Mouse (Mus musculus) liver, embryonic 14.5 days (tissue): ENCODE results near the gene Ppp2r5b. TPM values are rescaled to one million over a fixed set of nuclear protein-coding genes. Genes with fewer than 3 reads are reported as not detected.

Experiments
- ATAC-seq: fragments of 200-750 bp; cut with Nextera tagmentation; 2 replicates; pipeline ENCODE4 v1.8.0; 2017; ENCODE audit warnings: moderate number of reproducible peaks, mild to moderate bottlenecking, moderate library complexity; ENCODE audit not compliant: insufficient read depth
- DNase-seq, 3 experiments: peaks; one replicate each; pipeline ENCODE4 v3.0.0-alpha.2; 2012 to 2013; ENCODE audit warnings: low read depth in 3 of 3, low spot score in 3 of 3
- H3K27ac ChIP-seq: fragments of 300-500 bp; sonication (generic); 2 replicates; pipeline ENCODE4 v1.5.1; 2014; ENCODE audit warnings: moderate library complexity, mild to moderate bottlenecking, control low read depth, inconsistent platforms
- H3K27me3 ChIP-seq: fragments of 300-500 bp; sonication (generic); 2 replicates; pipeline ENCODE4 v1.6.1; 2014; ENCODE audit warnings: mild to moderate bottlenecking, low read length, moderate library complexity; ENCODE audit not compliant: control insufficient read depth, insufficient read depth
- H3K36me3 ChIP-seq: fragments of 300-500 bp; sonication (generic); replicated peaks from 2 replicates; pipeline ENCODE4 v1.6.1; 2014; ENCODE audit warnings: low read depth; ENCODE audit not compliant: control insufficient read depth, insufficient read depth
- H3K4me1 ChIP-seq, 2 experiments: fragments of 200-500 bp in 1 of 2; fragments of 300-500 bp in 1 of 2; sonication (generic) in 1 of 2; replicated peaks; 2 replicates each; pipeline ENCODE4 v1.6.1; 2012 to 2014; ENCODE audit warnings: antibody characterized with exemption in 1 of 2, inconsistent platforms in 1 of 2, low read length in 1 of 2; ENCODE audit not compliant: control insufficient read depth in 2 of 2, insufficient read depth in 2 of 2
- H3K4me2 ChIP-seq: fragments of 300-500 bp; sonication (generic); 2 replicates; pipeline ENCODE4 v1.6.1; 2014; ENCODE audit warnings: low read depth, mild to moderate bottlenecking, control low read depth, moderate library complexity
- H3K4me3 ChIP-seq, 2 experiments: fragments of 200-500 bp in 1 of 2; fragments of 300-500 bp in 1 of 2; sonication (generic) in 1 of 2; 2 replicates each; pipeline ENCODE4 v1.5.1; 2012 to 2014; ENCODE audit warnings: low read depth in 2 of 2, low read length in 2 of 2, mild to moderate bottlenecking in 2 of 2, control low read depth in 1 of 2, inconsistent platforms in 1 of 2, moderate library complexity in 1 of 2; ENCODE audit not compliant: insufficient read depth in 1 of 2
- H3K9ac ChIP-seq: fragments of 300-500 bp; sonication (generic); replicated peaks from 2 replicates; pipeline ENCODE4 v1.6.1; 2014; ENCODE audit warnings: mild to moderate bottlenecking, control low read depth, moderate library complexity
- H3K9me3 ChIP-seq: fragments of 300-500 bp; sonication (generic); 2 replicates; pipeline ENCODE4 v1.6.1; 2016; ENCODE audit warnings: low read length, mixed read lengths; ENCODE audit not compliant: control insufficient read depth
- CTCF ChIP-seq: IDR thresholded peaks from 2 replicates; pipeline ENCODE4 v1.5.1; 2016; ENCODE audit warnings: antibody characterized with exemption, low read depth, control low read depth
- EP300 ChIP-seq: IDR thresholded peaks from 2 replicates; pipeline ENCODE4 v1.6.1; 2016; ENCODE audit warnings: antibody characterized with exemption, low read depth
- WGBS: fragments of 180-500 bp; shearing (Covaris S2); extraction: QIAGEN DNeasy Blood & Tissue Kit; methylation state at CpG from one replicate; pipeline ENCODE4 v1.1.7; 2014; ENCODE audit not compliant: insufficient replicate concordance; 5-methylcytosine and 5-hydroxymethylcytosine counted together
- polyA plus RNA-seq, 2 experiments: library from polyadenylated mRNA; depleted of rRNA in 1 of 2; stranded (reverse) in 1 of 2; unstranded in 1 of 2; fragments of >200 nt; fragmentation: Nextera tagmentation in 1 of 2; extraction: Ambion mirVana in 1 of 2; gene quantifications; 2 replicates each; pipeline versions ENCODE4 v1.2.1 to v1.2.3; 2012 to 2014

The Ppp2r5b gene
- polyA plus RNA-seq, 2 experiments, result 2.5 to 3.2 TPM

DNA sequence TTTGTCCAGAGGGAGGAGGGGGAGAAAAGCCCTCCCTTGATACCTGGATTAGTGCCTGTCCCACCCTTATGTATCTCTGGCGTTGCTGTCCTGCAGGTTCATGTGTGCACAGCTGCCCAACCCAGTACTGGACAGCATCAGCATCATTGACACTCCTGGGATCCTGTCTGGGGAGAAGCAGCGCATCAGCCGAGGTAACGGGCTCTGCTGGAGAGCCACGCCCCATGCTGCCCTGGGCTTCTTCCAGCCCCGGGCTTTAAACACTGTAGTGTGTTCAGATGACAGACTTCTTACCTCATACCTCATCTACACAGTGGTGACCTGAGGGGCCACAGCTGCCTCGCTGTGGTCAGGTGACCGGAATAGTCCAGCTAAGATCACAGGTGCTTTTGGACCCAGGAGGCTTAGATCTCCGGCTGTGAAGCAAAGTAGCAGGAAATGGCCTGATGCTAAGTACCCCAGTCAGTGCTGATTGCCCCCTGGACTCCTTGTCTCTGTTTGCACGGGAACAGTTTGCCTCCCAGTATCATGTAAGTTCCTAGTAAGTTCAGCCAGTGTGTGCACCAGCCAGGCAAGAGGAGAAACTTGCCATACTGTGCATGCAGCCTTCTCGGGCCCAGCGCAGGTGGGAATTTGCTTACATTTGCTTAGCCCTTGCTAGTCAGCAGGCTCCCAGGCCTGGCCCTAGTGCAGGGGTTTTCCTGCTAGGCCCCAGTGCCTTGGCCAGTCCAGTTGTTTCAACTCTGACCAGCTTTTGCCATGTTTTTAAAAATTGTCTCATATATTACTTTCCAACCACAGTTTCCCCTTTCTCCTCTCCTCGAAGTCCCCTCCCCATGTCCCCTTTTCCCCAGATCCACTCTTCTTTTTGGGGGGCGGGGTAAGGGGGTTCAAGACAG is 45.7 kb upstream of the Ppp2r5b start:
- no peak for TF ChIP-seq EP300
- no peak for TF ChIP-seq CTCF
- Histone ChIP-seq H3K27ac (peak overlapping the region; percentile 29), H3K4me2 (peak overlapping the region; percentile 97; the same call in 1 of the 2 replicates), H3K9me3 (no peaks in the 10 kb centered on the region), H3K4me3 (no peak overlapping the region), H3K36me3 (peaks cover 47% of the 10 kb centered on the region), H3K9ac (peak overlapping the region; percentile 23), H3K4me1 (peaks cover 78 to 83% of the 10 kb centered on the region in 2 experiments), H3K27me3 (no peaks in the 10 kb centered on the region)
- ATAC-seq (no peak), DNase-seq (no peak)
- WGBS, result 65% methylated on average over 14 of the region's 14 CpGs

DNA sequence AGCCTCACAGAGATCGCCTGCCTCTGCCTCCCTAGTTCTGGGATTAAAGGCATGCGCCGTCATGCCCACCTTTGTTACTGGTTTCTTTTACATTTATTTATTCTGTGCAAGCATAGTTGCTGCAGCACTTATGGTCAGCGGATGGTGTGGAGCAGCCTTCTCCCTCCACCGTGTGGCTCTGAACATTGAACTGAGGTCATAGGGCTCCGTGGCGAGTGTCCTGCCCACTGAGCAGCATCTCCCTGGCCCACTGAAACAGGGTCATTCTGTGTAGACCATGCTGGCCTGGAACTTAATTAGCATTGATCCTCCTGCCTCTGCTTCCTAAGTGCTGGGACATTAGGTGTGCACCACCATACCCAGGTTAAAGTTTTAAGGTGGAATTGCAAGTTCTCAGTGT is 44.9 kb upstream of the Ppp2r5b start:
- Histone ChIP-seq H3K4me1 (peaks cover 73 to 82% of the 10 kb centered on the region in 2 experiments), H3K4me2 (peak overlapping the region; percentile 97), H3K27me3 (no peaks in the 10 kb centered on the region), H3K36me3 (peaks cover 47% of the 10 kb centered on the region), H3K9ac (peak overlapping the region; percentile 6; the same call in 1 of the 2 replicates), H3K4me3 (no peak overlapping the region), H3K9me3 (no peaks in the 10 kb centered on the region), H3K27ac (peak overlapping the region; percentile 14)
- WGBS, result 74% methylated on average over 7 of the region's 7 CpGs
- TF ChIP-seq CTCF (no peak), EP300 (no peak)
- no peak for ATAC-seq
- DNase-seq, result no peak

DNA sequence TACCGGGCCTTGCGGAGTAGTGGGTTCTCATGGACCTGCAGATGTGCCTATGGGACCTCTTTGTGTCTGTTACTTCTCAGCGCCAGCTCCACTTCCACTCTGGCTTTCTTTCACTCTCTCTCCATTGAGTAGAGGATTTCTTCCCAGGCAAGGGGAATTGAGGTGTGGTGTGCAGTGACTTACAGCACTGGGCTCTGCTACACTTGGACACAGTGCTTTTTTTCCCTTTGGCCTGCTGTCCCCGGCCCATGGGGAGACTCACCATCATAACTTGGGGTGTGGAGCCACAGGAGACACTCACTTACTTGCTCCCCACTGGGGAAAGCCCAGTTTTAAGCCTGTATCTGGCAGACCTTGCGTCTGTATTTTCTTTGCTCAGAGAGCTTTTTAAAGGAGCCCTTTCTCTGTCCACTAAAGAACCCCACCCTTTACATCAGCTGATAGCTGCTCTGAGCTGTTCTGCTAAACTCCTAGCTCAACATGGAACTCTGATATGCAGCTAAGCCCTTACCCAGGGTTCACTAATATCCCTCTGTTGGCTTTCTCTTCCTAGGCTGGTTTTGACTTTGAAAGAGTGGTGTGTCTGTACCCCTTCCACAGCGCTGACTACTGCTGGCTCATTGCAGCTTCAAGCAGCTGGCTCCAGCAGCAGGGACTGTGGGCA is 43.9 kb upstream of the Ppp2r5b start:
- H3K9ac ChIP-seq, result peak overlapping the region; percentile 80
- H3K4me1 ChIP-seq, result peaks cover 66 to 77% of the 10 kb centered on the region in 2 experiments
- H3K27ac ChIP-seq, result peak overlapping the region; percentile 64
- H3K4me2 ChIP-seq, result peak overlapping the region; percentile 97
- H3K9me3 ChIP-seq, result no peaks in the 10 kb centered on the region
- no peaks in the 10 kb centered on the region for H3K27me3 ChIP-seq
- ATAC-seq (no peak), DNase-seq (no peak)
- H3K36me3 ChIP-seq, result peaks cover 47% of the 10 kb centered on the region
- peak overlapping the region; percentile 22 to 77; a peak in 3 of 4 replicates for H3K4me3 ChIP-seq
- no peak for TF ChIP-seq EP300
- TF ChIP-seq CTCF, result no peak
- WGBS, result 81% methylated on average over 6 of the region's 6 CpGs

DNA sequence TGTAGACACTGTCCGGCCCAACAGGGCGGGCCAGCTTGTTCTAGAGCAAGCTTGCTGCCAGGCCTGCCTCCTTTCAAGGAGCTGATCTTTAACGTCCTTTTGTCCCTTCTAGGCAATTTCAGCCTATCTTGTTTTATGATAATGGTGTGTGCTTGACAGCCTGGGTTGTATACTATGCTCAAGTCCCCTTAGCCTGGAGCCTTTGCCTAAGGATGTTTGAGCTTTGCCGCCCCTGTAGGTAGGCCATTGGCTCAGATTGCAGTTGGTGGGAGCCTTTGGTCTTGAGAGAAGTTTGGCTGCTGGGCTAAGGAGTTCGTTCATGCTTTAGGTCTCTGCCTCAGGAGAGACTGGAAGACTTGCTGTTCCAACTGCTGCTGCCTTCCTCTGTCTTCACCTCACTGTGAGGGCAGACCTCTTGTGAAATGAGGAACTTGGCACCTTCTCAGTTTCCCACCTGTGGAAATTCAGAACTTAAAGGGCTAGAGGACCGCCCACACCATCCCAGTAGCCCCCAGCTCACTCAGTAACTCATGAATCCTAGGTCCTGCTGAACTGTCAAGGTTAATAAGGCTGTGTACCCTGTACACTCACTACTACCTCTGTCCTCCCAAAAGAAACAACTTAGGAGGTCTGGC is 42.9 kb upstream of the Ppp2r5b start:
- Histone ChIP-seq H3K27me3 (no peaks in the 10 kb centered on the region), H3K4me1 (peaks cover 56 to 66% of the 10 kb centered on the region in 2 experiments), H3K9me3 (no peaks in the 10 kb centered on the region), H3K4me2 (peak overlapping the region; percentile 97), H3K4me3 (peak overlapping the region; percentile 69 to 77), H3K36me3 (peaks cover 40% of the 10 kb centered on the region), H3K9ac (peak overlapping the region; percentile 80), H3K27ac (peak overlapping the region; percentile 64)
- no peak for DNase-seq
- no peak for ATAC-seq
- no peak for TF ChIP-seq EP300
- 0 out of 2 replicates have a peak, but pooled peaks have one; percentile 11 for TF ChIP-seq CTCF
- 32% methylated on average over 6 of the region's 6 CpGs for WGBS
